Mouse (Mus musculus) lung, embryonic 14.5 days (tissue): Measurements from ENCODE around the gene Sowahb. TPM values are rescaled to one million over a fixed set of nuclear protein-coding genes. Genes with fewer than 3 reads are reported as not detected.
A peak's percentile ranks its signal among the peaks of the same experiment; 100 is the strongest.

ENCODE experiments used
- ATAC-seq: fragments of 200-750 bp; cut with Nextera tagmentation; 2 replicates; pipeline ENCODE4 v1.8.0; 2017; ENCODE audit warnings: mild to moderate bottlenecking, moderate TSS enrichment, moderate library complexity; ENCODE audit not compliant: insufficient read depth
- DNase-seq: peaks from one replicate; pipeline ENCODE4 v3.0.0-alpha.2; 2015
- H3K27ac ChIP-seq: fragments of 300-500 bp; sonication (generic); 2 replicates; pipeline ENCODE4 v1.5.1; 2014; ENCODE audit warnings: low read depth, mild to moderate bottlenecking, moderate library complexity
- H3K27me3 ChIP-seq: fragments of 300-500 bp; sonication (generic); 2 replicates; pipeline ENCODE4 v1.6.1; 2014; ENCODE audit warnings: low read length, control low read depth; ENCODE audit not compliant: insufficient read depth
- H3K36me3 ChIP-seq: fragments of 300-500 bp; sonication (generic); 2 replicates; pipeline ENCODE4 v1.6.1; 2014; ENCODE audit warnings: control low read depth; ENCODE audit not compliant: insufficient read depth
- H3K4me1 ChIP-seq: fragments of 300-500 bp; sonication (generic); 2 replicates; pipeline ENCODE4 v1.6.1; 2014; ENCODE audit warnings: antibody characterized with exemption, control low read depth; ENCODE audit not compliant: insufficient read depth
- H3K4me2 ChIP-seq: fragments of 300-500 bp; sonication (generic); 2 replicates; pipeline ENCODE4 v1.6.1; 2014; ENCODE audit warnings: mild to moderate bottlenecking
- H3K4me3 ChIP-seq: fragments of 300-500 bp; sonication (generic); 2 replicates; pipeline ENCODE4 v1.5.1; 2014; ENCODE audit warnings: low read depth, low read length
- H3K9ac ChIP-seq: fragments of 300-500 bp; sonication (generic); 2 replicates; pipeline ENCODE4 v1.6.1; 2014
- H3K9me3 ChIP-seq: fragments of 300-500 bp; sonication (generic); 2 replicates; pipeline ENCODE4 v1.6.1; 2016; ENCODE audit warnings: low read depth, low read length, control low read depth
- CTCF ChIP-seq: IDR thresholded peaks from 2 replicates; pipeline ENCODE4 v1.5.1; 2016; ENCODE audit warnings: antibody characterized with exemption, low read depth
- WGBS: fragments of 180-500 bp; shearing (Covaris S2); extraction: QIAGEN DNeasy Blood & Tissue Kit; methylation state at CpG from one replicate; pipeline ENCODE4 v1.1.7; 2014; 5-methylcytosine and 5-hydroxymethylcytosine counted together
- polyA plus RNA-seq: library from polyadenylated mRNA; unstranded; fragments of >200 nt; fragmentation: Nextera tagmentation; extraction: Ambion mirVana; gene quantifications from 2 replicates; pipeline ENCODE4 v1.2.1, GENCODE M21; 2014

The Sowahb gene
- polyA plus RNA-seq, 1 experiment from 2014 or later: 2.0 TPM

GRCm38 (mm10) chr5:93030869-93031268 is 14.0 kb downstream of the Sowahb start:
- Histone ChIP-seq H3K9me3 (no peaks in the 10 kb centered on the region), H3K27ac (no peak overlapping the region), H3K9ac (no peak overlapping the region), H3K27me3 (no peaks in the 10 kb centered on the region), H3K4me2 (no peak overlapping the region), H3K4me3 (no peak overlapping the region), H3K4me1 (0 out of 2 replicates have a peak, but pooled peaks cover 6% of the 10 kb centered on the region), H3K36me3 (no peaks in the 10 kb centered on the region)
- no peak for TF ChIP-seq CTCF
- WGBS: 55% methylated on average over 3 of the region's 3 CpGs
- no peak for ATAC-seq
- peak; percentile 30 for DNase-seq

- H3K9ac ChIP-seq: no peak overlapping the region
- H3K4me3 ChIP-seq: no peak overlapping the region
- 79% methylated on average over 5 of the region's 5 CpGs for WGBS
- H3K27me3 ChIP-seq: no peaks in the 10 kb centered on the region
- no peaks in the 10 kb centered on the region for H3K9me3 ChIP-seq
- H3K4me1 ChIP-seq: 0 out of 2 replicates have a peak, but pooled peaks cover 6% of the 10 kb centered on the region
- ATAC-seq: no peak
- TF ChIP-seq CTCF: no peak
- H3K4me2 ChIP-seq: no peak overlapping the region
- no peaks in the 10 kb centered on the region for H3K36me3 ChIP-seq
- DNase-seq: no peak
- H3K27ac ChIP-seq: no peak overlapping the region
These were observed 14.4 kb downstream of the Sowahb start for GRCm38 (mm10) chr5:93030411-93030810.

GRCm38 (mm10) chr5:93027120-93027675 is 17.6 kb downstream of the Sowahb start:
- H3K4me3 ChIP-seq: no peak overlapping the region
- DNase-seq: peak; percentile 75
- 31% methylated on average over 9 of the region's 9 CpGs for WGBS
- H3K36me3 ChIP-seq: no peaks in the 10 kb centered on the region
- peaks cover 14% of the 10 kb centered on the region; the same call in 1 of the 2 replicates for H3K4me1 ChIP-seq
- peak overlapping the region; percentile 55; the same call in 1 of the 2 replicates for H3K27ac ChIP-seq
- ATAC-seq: no peak
- H3K4me2 ChIP-seq: no peak overlapping the region
- TF ChIP-seq CTCF: no peak
- no peaks in the 10 kb centered on the region for H3K9me3 ChIP-seq
- H3K27me3 ChIP-seq: no peaks in the 10 kb centered on the region
- H3K9ac ChIP-seq: no peak overlapping the region

GRCm38 (mm10) chr5:93026437-93027119 is 18.2 kb downstream of the Sowahb start:
- no peak for ATAC-seq
- Histone ChIP-seq H3K4me1 (peaks cover 14% of the 10 kb centered on the region; the same call in 1 of the 2 replicates), H3K9me3 (no peaks in the 10 kb centered on the region), H3K4me2 (no peak overlapping the region), H3K36me3 (no peaks in the 10 kb centered on the region), H3K4me3 (no peak overlapping the region), H3K27me3 (no peaks in the 10 kb centered on the region), H3K9ac (no peak overlapping the region), H3K27ac (peak overlapping the region; percentile 55; the same call in 1 of the 2 replicates)
- peak; percentile 29 for DNase-seq
- TF ChIP-seq CTCF: no peak
- 31% methylated on average over 4 of the region's 4 CpGs for whole genome bisulfite sequencing

- Histone ChIP-seq H3K27ac (peak overlapping the region; percentile 51; the same call in 1 of the 2 replicates), H3K9ac (no peak overlapping the region), H3K36me3 (no peaks in the 10 kb centered on the region), H3K27me3 (no peaks in the 10 kb centered on the region), H3K4me2 (no peak overlapping the region), H3K4me3 (no peak overlapping the region), H3K9me3 (no peaks in the 10 kb centered on the region), H3K4me1 (peaks cover 14% of the 10 kb centered on the region; the same call in 1 of the 2 replicates)
- 19% methylated on average over 7 of the region's 7 CpGs for WGBS
- peak; percentile 42; the same call in 1 of the 2 replicates for ATAC-seq
- peak; percentile 83 for DNase-seq
- TF ChIP-seq CTCF: no peak
These were observed 20.0 kb downstream of the Sowahb start for GRCm38 (mm10) chr5:93024754-93025280.

- no peak for TF ChIP-seq CTCF
- no peak for ATAC-seq
- WGBS: 61% methylated on average over 7 of the region's 7 CpGs
- no peak overlapping the region for H3K9ac ChIP-seq
- H3K4me3 ChIP-seq: no peak overlapping the region
- peak; percentile 47 for DNase-seq
- H3K27me3 ChIP-seq: no peaks in the 10 kb centered on the region
- H3K36me3 ChIP-seq: no peaks in the 10 kb centered on the region
- no peaks in the 10 kb centered on the region for H3K9me3 ChIP-seq
- H3K27ac ChIP-seq: no peak overlapping the region
- H3K4me2 ChIP-seq: no peak overlapping the region
- H3K4me1 ChIP-seq: peaks cover 14% of the 10 kb centered on the region; the same call in 1 of the 2 replicates
These were observed 22.6 kb downstream of the Sowahb start for GRCm38 (mm10) chr5:93022126-93022797.
